Mouse (Mus musculus) embryonic facial prominence, embryonic 15.5 days (tissue): Measurements from ENCODE around the gene Zfp667. TPM values are rescaled to one million over a fixed set of nuclear protein-coding genes. Genes with fewer than 3 reads are reported as not detected.

Experiments used
- ATAC-seq: fragments of 200-750 bp; cut with Nextera tagmentation; 2 replicates; pipeline ENCODE4 v1.8.0; 2017; ENCODE audit warnings: low read depth, moderate TSS enrichment; ENCODE audit not compliant: insufficient number of reproducible peaks, low FRiP score, low TSS enrichment
- H3K27ac ChIP-seq: fragments of 300-500 bp; sonication (generic); replicated peaks from 2 replicates; pipeline ENCODE4 v1.5.1; 2015; ENCODE audit warnings: mild to moderate bottlenecking, inconsistent platforms
- H3K27me3 ChIP-seq: fragments of 300-500 bp; sonication (generic); 2 replicates; pipeline ENCODE4 v1.6.1; 2015; ENCODE audit warnings: inconsistent platforms
- H3K36me3 ChIP-seq: fragments of 300-500 bp; sonication (generic); 2 replicates; pipeline ENCODE4 v1.6.1; 2015; ENCODE audit warnings: mild to moderate bottlenecking, inconsistent platforms
- H3K4me1 ChIP-seq: fragments of 300-500 bp; sonication (generic); 2 replicates; pipeline ENCODE4 v1.6.1; 2015; ENCODE audit warnings: inconsistent platforms
- H3K4me2 ChIP-seq: fragments of 300-500 bp; sonication (generic); replicated peaks from 2 replicates; pipeline ENCODE4 v1.6.1; 2015; ENCODE audit warnings: mild to moderate bottlenecking, inconsistent platforms
- H3K4me3 ChIP-seq: fragments of 300-500 bp; sonication (generic); replicated peaks from 2 replicates; pipeline ENCODE4 v1.5.1; 2015; ENCODE audit warnings: mild to moderate bottlenecking, inconsistent platforms
- H3K9ac ChIP-seq: fragments of 300-500 bp; sonication (generic); 2 replicates; pipeline ENCODE4 v1.6.1; 2015; ENCODE audit warnings: inconsistent platforms
- H3K9me3 ChIP-seq: fragments of 300-500 bp; sonication (generic); replicated peaks from 2 replicates; pipeline ENCODE4 v1.6.1; 2016; ENCODE audit warnings: inconsistent platforms
- WGBS: fragments of 180-500 bp; shearing (Covaris S2); methylation state at CpG from one replicate; pipeline ENCODE4 v1.1.7; 2015; 5-methylcytosine and 5-hydroxymethylcytosine counted together
- polyA plus RNA-seq: library from polyadenylated mRNA; unstranded; fragments of >200 nt; fragmentation: Nextera tagmentation; extraction: Ambion mirVana; gene quantifications from 2 replicates; pipeline ENCODE4 v1.2.1, GENCODE M21; 2015

Zfp667 gene
- polyA plus RNA-seq, 1 experiment from 2014 or later, result 11.6 TPM

- Histone ChIP-seq H3K9me3 (no peaks in the 10 kb centered on the region), H3K9ac (peak within 1 kb of the TSS; percentile 71), H3K4me1 (peaks cover 10% of the 10 kb centered on the region), H3K36me3 (0 out of 2 replicates have a peak, but pooled peaks cover 7% of the 10 kb centered on the region), H3K27ac (peak within 1 kb of the TSS; percentile 72), H3K4me2 (peak within 1 kb of the TSS; percentile 69), H3K27me3 (no peaks in the 10 kb centered on the region), H3K4me3 (peak within 1 kb of the TSS; percentile 62)
- 5% methylated on average over 31 of the region's 31 CpGs for WGBS
- ATAC-seq, result peak; percentile 94
These were observed 45.0 kb downstream of the Zfp667 start, which contains the start of gene Zfp583 for GRCm38 (mm10) chr7:6331233-6331956. TSS of gene Zfp583 (minus strand) at chr7:6331285.

GRCm38 (mm10) chr7:6339865-6340264 is 53.5 kb downstream of the Zfp667 start:
- Histone ChIP-seq H3K9me3 (no peaks in the 10 kb centered on the region), H3K36me3 (no peaks in the 10 kb centered on the region), H3K27ac (no peak overlapping the region), H3K9ac (no peak overlapping the region), H3K4me1 (no peaks in the 10 kb centered on the region), H3K4me3 (no peak overlapping the region), H3K4me2 (no peak overlapping the region), H3K27me3 (no peaks in the 10 kb centered on the region)
- WGBS, result 81% methylated on average over 5 of the region's 5 CpGs
- no peak for ATAC-seq

- H3K27ac ChIP-seq, result peak within 1 kb of the TSS; percentile 61; the same call in 1 of the 2 replicates
These were observed 57.2 kb downstream of the Zfp667 start, which contains the start of gene Gm3854 for GRCm38 (mm10) chr7:6343501-6344071. TSS of gene Gm3854 (plus strand) at chr7:6343759.

GRCm38 (mm10) chr7:6344124-6344523 is 57.7 kb downstream of the Zfp667 start:
- H3K4me2 ChIP-seq, result peak overlapping the region; percentile 48

More at GRCm38 (mm10) chr7:6343501-6344071, 57.2 kb downstream of the Zfp667 start, which contains the start of gene Gm3854:
- peak within 1 kb of the TSS; percentile 12; the same call in 1 of the 2 replicates for H3K9ac ChIP-seq
- peak within 1 kb of the TSS; percentile 48 for H3K4me2 ChIP-seq
- WGBS, result under 1% methylated on average over 26 of the region's 26 CpGs
- peak; percentile 85 for ATAC-seq
- no peaks in the 10 kb centered on the region for H3K27me3 ChIP-seq
- no peaks in the 10 kb centered on the region for H3K36me3 ChIP-seq
- H3K4me1 ChIP-seq, result no peaks in the 10 kb centered on the region
- peak within 1 kb of the TSS; percentile 69 for H3K4me3 ChIP-seq
- no peaks in the 10 kb centered on the region for H3K9me3 ChIP-seq

More at GRCm38 (mm10) chr7:6344124-6344523, 57.7 kb downstream of the Zfp667 start:
- H3K9ac ChIP-seq, result no peak overlapping the region
- no peaks in the 10 kb centered on the region for H3K9me3 ChIP-seq
- no peak for ATAC-seq
- H3K27ac ChIP-seq, result no peak overlapping the region
- no peaks in the 10 kb centered on the region for H3K27me3 ChIP-seq
- no peaks in the 10 kb centered on the region for H3K4me1 ChIP-seq
- H3K4me3 ChIP-seq, result peak overlapping the region; percentile 69
- no peaks in the 10 kb centered on the region for H3K36me3 ChIP-seq
- WGBS, result 25% methylated on average over 10 of the region's 10 CpGs

Other genes starting within 250 kb of the Zfp667 start
- gene Nlrp4c, start 241.4 kb upstream of the Zfp667 start, polyA plus RNA-seq, result not detected in 2 replicates
- 26.4 and 27.2 TPM in 2 replicates for gene Zfp787, start 130.6 kb upstream of the Zfp667 start, polyA plus RNA-seq
- 60.3 and 61.5 TPM in 2 replicates for gene Zfp444, start 114.4 kb upstream of the Zfp667 start, polyA plus RNA-seq
- gene Galp, start 89.5 kb upstream of the Zfp667 start, polyA plus RNA-seq, result not detected in 2 replicates
- gene Zscan5b, start 64.3 kb upstream of the Zfp667 start, polyA plus RNA-seq, result not detected in 2 replicates
- not detected in 2 replicates for gene Epp13, start 33.9 kb upstream of the Zfp667 start, polyA plus RNA-seq
- gene Zfp583, start 44.7 kb downstream of the Zfp667 start, polyA plus RNA-seq, result 5.9 and 6.2 TPM in 2 replicates
- gene Gm3854, start 57.2 kb downstream of the Zfp667 start, polyA plus RNA-seq, result 1.8 and 1.9 TPM in 2 replicates
- gene Zfp78, start 76.7 kb downstream of the Zfp667 start, polyA plus RNA-seq, result 2.2 and 4.2 TPM in 2 replicates
- gene Zfp28, start 96.7 kb downstream of the Zfp667 start, polyA plus RNA-seq, result 9.5 and 10.0 TPM in 2 replicates
- gene Smim17, start 112.1 kb downstream of the Zfp667 start, polyA plus RNA-seq, result 0.26 and 0.44 TPM in 2 replicates
- not detected in 2 replicates for gene Gm20715, start 123.7 kb downstream of the Zfp667 start, polyA plus RNA-seq
- gene Olfr1344, start 152.1 kb downstream of the Zfp667 start, polyA plus RNA-seq, result 0.16 TPM in 1 of 2 replicates, not detected in the other
- gene Olfr1336, start 169.6 kb downstream of the Zfp667 start, polyA plus RNA-seq, result not detected in 2 replicates
- not detected in 2 replicates for gene Olfr1346, start 180.5 kb downstream of the Zfp667 start, polyA plus RNA-seq
- not detected in 2 replicates for gene Olfr5, start 200.4 kb downstream of the Zfp667 start, polyA plus RNA-seq
- gene Olfr1347, start 213.2 kb downstream of the Zfp667 start, polyA plus RNA-seq, result not detected in 2 replicates
- not detected in 2 replicates for gene Olfr1348, start 222.2 kb downstream of the Zfp667 start, polyA plus RNA-seq
- 0.15 TPM in 1 of 2 replicates, not detected in the other for gene Olfr1349, start 236.4 kb downstream of the Zfp667 start, polyA plus RNA-seq